Mouse (Mus musculus): Measurements from ENCODE around the gene Gpr68. TPM values are rescaled to one million over a fixed set of nuclear protein-coding genes. Genes with fewer than 3 reads are reported as not detected.

Gpr68 gene
- polyA plus RNA-seq (2012; ENCODE audit: low replicate concordance) = 1.1 and 1.8 TPM in 2 replicates

DNA sequence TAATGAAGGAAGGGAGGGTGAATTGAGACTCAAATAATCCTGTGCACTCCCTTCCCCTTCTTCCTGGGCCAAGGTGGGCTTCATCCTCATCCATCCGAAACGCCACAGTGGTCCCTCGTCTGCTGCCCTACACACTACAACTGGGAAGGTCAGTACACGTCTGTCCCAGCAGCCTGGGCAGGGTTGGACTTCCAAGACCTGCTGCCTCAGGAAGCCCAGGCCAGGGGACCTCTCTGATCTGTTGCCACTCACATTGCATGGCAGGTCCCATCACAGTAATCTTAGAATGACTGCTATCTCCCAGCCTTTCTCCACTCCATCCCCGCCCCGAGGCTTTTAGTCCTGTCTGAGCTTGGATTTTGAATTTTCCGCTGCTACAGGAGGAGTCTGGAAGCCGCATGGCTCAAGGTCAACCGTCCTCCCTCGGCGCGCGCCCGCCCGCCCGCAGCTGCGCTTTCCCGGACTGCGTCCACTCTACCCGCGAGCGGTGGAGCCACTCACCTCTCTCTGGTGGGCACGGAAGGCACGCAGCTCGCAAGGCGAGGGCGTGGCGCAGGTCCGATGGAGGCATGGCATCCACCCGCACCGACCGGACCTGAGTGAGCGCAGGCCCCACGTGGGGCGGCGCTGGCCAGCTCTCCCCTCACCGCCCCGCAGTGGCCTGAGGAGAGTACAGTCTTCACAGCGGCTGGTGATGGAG lies at the start of gene Gpr68:
Gene Gpr68, minus strand, starts transcription at position 601 of the 700 bp plus-strand sequence.

Other genes starting within 250 kb of the Gpr68 start
- 0.89 and 2.4 TPM in 2 replicates for gene Rps6ka5, start 181.2 kb downstream of the Gpr68 start, polyA plus RNA-seq (2012; ENCODE audit: low replicate concordance)
- 1.1 and 1.4 TPM in 2 replicates for gene Dglucy, start 129.1 kb downstream of the Gpr68 start, polyA plus RNA-seq (2012; ENCODE audit: low replicate concordance)
- 120 and 152 TPM in 2 replicates for gene Ccdc88c, start 120.9 kb upstream of the Gpr68 start, polyA plus RNA-seq (2012; ENCODE audit: low replicate concordance)
- 31.0 and 43.7 TPM in 2 replicates for gene Ppp4r3a, start 175.5 kb upstream of the Gpr68 start, polyA plus RNA-seq (2012; ENCODE audit: low replicate concordance)